Mouse (Mus musculus) G1E (cell line): ENCODE data around the gene Pla2g3. TPM values are rescaled to one million over a fixed set of nuclear protein-coding genes. Genes with fewer than 3 reads are reported as not detected.

Experiments used
- ATAC-seq: 2 replicates; pipeline ENCODE4 v1.8.0; 2016; ENCODE audit warnings: mild to moderate bottlenecking; ENCODE audit not compliant: insufficient number of reproducible peaks, poor library complexity, low FRiP score, severe bottlenecking; ENCODE audit errors: extremely low read depth
- DNase-seq: peaks from one replicate; pipeline ENCODE4 v3.0.0; 2012; ENCODE audit warnings: low spot score
- H3K27me3 ChIP-seq: 2 replicates; pipeline ENCODE4 v1.6.1; 2012; ENCODE audit warnings: mild to moderate bottlenecking, low read length, inconsistent platforms; ENCODE audit not compliant: insufficient read depth
- H3K36me3 ChIP-seq: replicated peaks from 2 replicates; pipeline ENCODE3; 2012; ENCODE audit warnings: mild to moderate bottlenecking, inconsistent platforms
- H3K4me1 ChIP-seq: 2 replicates; pipeline ENCODE4 v1.6.1; 2012; ENCODE audit warnings: low read depth, low read length, inconsistent platforms, mixed read lengths; ENCODE audit not compliant: insufficient read depth
- H3K4me3 ChIP-seq: 2 replicates; pipeline ENCODE4 v1.5.1; 2012; ENCODE audit warnings: low read depth, mild to moderate bottlenecking, inconsistent platforms, low read length, moderate library complexity, mixed read lengths
- H3K9me3 ChIP-seq: replicated peaks from 2 replicates; pipeline ENCODE4 v1.6.1; 2012; ENCODE audit warnings: inconsistent platforms
- CTCF ChIP-seq: IDR thresholded peaks from 2 replicates; pipeline ENCODE4 v1.5.1; 2012; ENCODE audit warnings: low read depth, low read length, inconsistent platforms, mixed read lengths
- GATA1 ChIP-seq: IDR thresholded peaks from 2 replicates; pipeline ENCODE4 v1.6.1; 2012; ENCODE audit warnings: borderline replicate concordance, low read length, inconsistent platforms, mixed read lengths
- GATA2 ChIP-seq: IDR thresholded peaks from 2 replicates; pipeline ENCODE4 v1.6.1; 2012; ENCODE audit warnings: low read depth, low read length, inconsistent platforms, borderline replicate concordance
- POLR2AphosphoS5 ChIP-seq: IDR thresholded peaks from 2 replicates; pipeline ENCODE4 v1.6.1; 2012; ENCODE audit warnings: low read depth, low read length, inconsistent platforms; ENCODE audit not compliant: insufficient replicate concordance
- TAL1 ChIP-seq: conservative IDR thresholded peaks from 2 replicates; pipeline ENCODE4 v1.6.1; 2012; ENCODE audit warnings: low read depth, low read length, inconsistent platforms, mixed read lengths
- polyA plus RNA-seq: library from polyadenylated mRNA; stranded (reverse); fragments of >175 nt; gene quantifications from 2 replicates; pipeline ENCODE4 v1.2.3, GENCODE M21; 2012
- total RNA-seq, 2 experiments: library from RNA; stranded (forward) in 1 of 2; stranded (reverse) in 1 of 2; fragments of 200-1000 nt in 1 of 2; fragments of >200 nt in 1 of 2; fragmentation: Nextera tagmentation in 1 of 2; gene quantifications; 2 replicates each; pipeline ENCODE4 v1.2.3; 2014 to 2017

Pla2g3 gene
- total and polyA plus RNA-seq, 3 experiments, result 0.11 TPM; not detected in 2

GRCm38 (mm10) chr11:3509181-3510085 is 21.3 kb downstream of the Pla2g3 start:
- H3K27me3 ChIP-seq, result peaks cover 23% of the 10 kb centered on the region
- DNase-seq (no peak), ATAC-seq (no peak)
- peaks cover 32% of the 10 kb centered on the region for H3K4me1 ChIP-seq
- no peak overlapping the region for H3K4me3 ChIP-seq
- H3K36me3 ChIP-seq, result no peaks in the 10 kb centered on the region
- TF ChIP-seq TAL1, result no peak
- no peak for TF ChIP-seq CTCF
- TF ChIP-seq POLR2AphosphoS5, result no peak
- no peak for TF ChIP-seq GATA1
- TF ChIP-seq GATA2, result no peak
- no peaks in the 10 kb centered on the region for H3K9me3 ChIP-seq

DNA sequence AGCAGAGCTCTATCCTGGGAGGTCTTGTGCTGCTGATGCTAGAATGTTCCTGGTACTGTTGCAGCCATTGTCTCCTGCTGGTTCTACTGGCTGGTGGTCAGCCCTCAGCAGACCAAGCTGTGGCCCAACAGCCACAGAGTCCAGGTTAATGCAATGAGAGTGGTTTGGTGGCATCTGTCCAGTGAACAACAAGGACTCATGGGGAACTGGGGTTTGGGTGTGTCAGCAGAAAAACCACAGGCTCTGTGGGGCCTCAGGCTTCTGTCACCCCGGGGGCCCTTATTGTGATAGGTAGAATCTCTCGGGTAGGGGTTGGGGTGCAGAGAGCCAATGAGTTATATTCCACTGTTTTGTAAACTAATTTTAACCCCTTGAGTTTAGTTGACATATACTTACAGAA is 22.2 kb downstream of the Pla2g3 start:
- no peak for TF ChIP-seq GATA2
- TF ChIP-seq TAL1, result no peak
- no peak for TF ChIP-seq GATA1
- no peak for TF ChIP-seq CTCF
- TF ChIP-seq POLR2AphosphoS5, result no peak
- Histone ChIP-seq H3K4me1 (peaks cover 37% of the 10 kb centered on the region), H3K36me3 (no peaks in the 10 kb centered on the region), H3K9me3 (no peaks in the 10 kb centered on the region), H3K4me3 (no peak overlapping the region; the same call in 1 of the 2 replicates), H3K27me3 (peaks cover 23% of the 10 kb centered on the region)
- ATAC-seq, result no peak
- DNase-seq, result peak; percentile 17

GRCm38 (mm10) chr11:3513291-3513690 is 25.2 kb downstream of the Pla2g3 start:
- no peaks in the 10 kb centered on the region for H3K9me3 ChIP-seq
- H3K36me3 ChIP-seq, result no peaks in the 10 kb centered on the region
- H3K4me1 ChIP-seq, result peaks cover 33% of the 10 kb centered on the region
- H3K27me3 ChIP-seq, result peaks cover 13% of the 10 kb centered on the region
- TF ChIP-seq CTCF, result no peak
- DNase-seq (no peak), ATAC-seq (no peak)
- no peak overlapping the region for H3K4me3 ChIP-seq

GRCm38 (mm10) chr11:3514529-3515054 is 26.5 kb downstream of the Pla2g3 start, which contains the start of gene Selenom:
Selenom (plus strand) TSS chr11:3514684.
- Histone ChIP-seq H3K27me3 (peaks cover 6% of the 10 kb centered on the region), H3K36me3 (no peaks in the 10 kb centered on the region), H3K4me3 (peak within 1 kb of the TSS; percentile 20; the same call in 1 of the 2 replicates), H3K4me1 (peaks cover 21% of the 10 kb centered on the region), H3K9me3 (no peaks in the 10 kb centered on the region)
- ATAC-seq (no peak), DNase-seq (no peak)
- no peak for TF ChIP-seq GATA1
- TF ChIP-seq TAL1, result no peak
- TF ChIP-seq POLR2AphosphoS5, result no peak
- no peak for TF ChIP-seq CTCF
- no peak for TF ChIP-seq GATA2

- Histone ChIP-seq H3K9me3 (no peaks in the 10 kb centered on the region), H3K4me1 (peaks cover 16% of the 10 kb centered on the region), H3K4me3 (no peak overlapping the region), H3K27me3 (peaks cover 6% of the 10 kb centered on the region), H3K36me3 (no peaks in the 10 kb centered on the region)
- ATAC-seq (no peak), DNase-seq (no peak)
- TF ChIP-seq GATA1 (no peak), POLR2AphosphoS5 (no peak), GATA2 (no peak), CTCF (no peak), TAL1 (no peak)
Measured at GRCm38 (mm10) chr11:3515216-3515615, 27.1 kb downstream of the Pla2g3 start.

DNA sequence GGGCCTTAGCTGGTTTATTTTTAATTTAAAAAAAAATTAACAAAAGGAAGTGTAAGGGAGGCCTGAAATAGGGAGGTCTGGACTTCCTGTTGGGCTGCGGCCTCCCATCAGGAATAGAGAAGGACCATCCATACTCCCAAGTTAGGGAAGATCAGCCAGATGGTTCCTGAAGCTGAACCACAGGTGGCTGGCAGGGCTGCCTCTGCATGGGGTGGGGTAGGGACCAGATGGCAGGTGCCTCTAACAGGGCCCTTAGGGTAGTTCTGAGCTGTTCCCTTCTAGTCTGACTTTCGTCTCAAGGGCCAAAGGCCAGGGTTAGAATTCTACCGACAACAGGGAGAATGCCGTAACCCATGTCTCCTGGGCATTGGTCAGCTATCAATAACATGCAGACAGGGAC is 27.6 kb downstream of the Pla2g3 start:
- peaks cover 6% of the 10 kb centered on the region for H3K27me3 ChIP-seq
- TF ChIP-seq CTCF, result no peak
- no peak for TF ChIP-seq GATA2
- no peak for TF ChIP-seq GATA1
- no peak for TF ChIP-seq TAL1
- TF ChIP-seq POLR2AphosphoS5, result no peak
- DNase-seq (no peak), ATAC-seq (no peak)
- H3K4me3 ChIP-seq, result no peak overlapping the region
- no peaks in the 10 kb centered on the region for H3K36me3 ChIP-seq
- H3K4me1 ChIP-seq, result peaks cover 13% of the 10 kb centered on the region
- no peaks in the 10 kb centered on the region for H3K9me3 ChIP-seq
